Mouse (Mus musculus) left cerebral cortex, adult 11 months (tissue): ENCODE data around the gene Gsg1l.

Source experiments
- DNase-seq: peaks from one replicate; pipeline ENCODE4 v3.0.0; 2022; ENCODE audit warnings: low spot score

Gene Gsg1l

GRCm38 (mm10) chr7:126080949-126081654, 1.1 kb downstream of the Gsg1l start:
- DNase-seq: no peak

- no peak for DNase-seq
These were observed 5.3 kb downstream of the Gsg1l start for GRCm38 (mm10) chr7:126076935-126077334.

GRCm38 (mm10) chr7:126075058-126075457, 7.2 kb downstream of the Gsg1l start:
- no peak for DNase-seq

GRCm38 (mm10) chr7:126070321-126070720, 11.9 kb downstream of the Gsg1l start:
- DNase-seq: no peak

GRCm38 (mm10) chr7:126066777-126067176, 15.4 kb downstream of the Gsg1l start:
- DNase-seq: no peak

- no peak for DNase-seq
These were observed 16.9 kb downstream of the Gsg1l start for GRCm38 (mm10) chr7:126065243-126065876.

GRCm38 (mm10) chr7:126062228-126062627, 20.0 kb downstream of the Gsg1l start:
- no peak for DNase-seq

- DNase-seq: no peak
These were observed 23.3 kb downstream of the Gsg1l start for GRCm38 (mm10) chr7:126058918-126059317.

GRCm38 (mm10) chr7:126057332-126057914, 24.8 kb downstream of the Gsg1l start:
- DNase-seq: no peak

- no peak for DNase-seq
These were observed 27.6 kb downstream of the Gsg1l start for GRCm38 (mm10) chr7:126054574-126054973.

- DNase-seq: no peak
These were observed 28.6 kb downstream of the Gsg1l start for GRCm38 (mm10) chr7:126053618-126054017.

GRCm38 (mm10) chr7:126051910-126052309, 30.3 kb downstream of the Gsg1l start:
- DNase-seq: no peak

- DNase-seq: no peak
These were observed 37.1 kb downstream of the Gsg1l start for GRCm38 (mm10) chr7:126045077-126045476.

GRCm38 (mm10) chr7:126042306-126042705, 39.9 kb downstream of the Gsg1l start:
- DNase-seq: no peak

- peak; percentile 49 for DNase-seq
These were observed 41.3 kb downstream of the Gsg1l start for GRCm38 (mm10) chr7:126040794-126041526.

- no peak for DNase-seq
These were observed 42.4 kb downstream of the Gsg1l start for GRCm38 (mm10) chr7:126039847-126040246.

GRCm38 (mm10) chr7:126039247-126039835, 42.9 kb downstream of the Gsg1l start:
- DNase-seq: no peak

GRCm38 (mm10) chr7:126038366-126039246, 43.6 kb downstream of the Gsg1l start:
- no peak for DNase-seq

GRCm38 (mm10) chr7:126035332-126035731, 46.9 kb downstream of the Gsg1l start:
- DNase-seq: no peak

- DNase-seq: no peak
These were observed 49.4 kb downstream of the Gsg1l start for GRCm38 (mm10) chr7:126032776-126033209.

- DNase-seq: no peak
These were observed 49.9 kb downstream of the Gsg1l start for GRCm38 (mm10) chr7:126032365-126032755.
